Mouse (Mus musculus) midbrain, embryonic 14.5 days (tissue): ENCODE measurements around the gene Dlgap5. TPM values are rescaled to one million over a fixed set of nuclear protein-coding genes. Genes with fewer than 3 reads are reported as not detected.

ENCODE experiments used
- ATAC-seq: fragments of 200-750 bp; cut with Nextera tagmentation; 2 replicates; pipeline ENCODE4 v1.8.0; 2017; ENCODE audit warnings: moderate number of reproducible peaks, moderate library complexity; ENCODE audit not compliant: low FRiP score, low TSS enrichment
- DNase-seq: peaks from one replicate; pipeline ENCODE4 v3.0.0-alpha.2; 2015
- H3K27ac ChIP-seq: fragments of 300-500 bp; sonication (generic); replicated peaks from 2 replicates; pipeline ENCODE4 v1.5.1; 2014; ENCODE audit warnings: mild to moderate bottlenecking, low read depth, low read length, moderate library complexity
- H3K27me3 ChIP-seq: fragments of 300-500 bp; sonication (generic); 2 replicates; pipeline ENCODE4 v1.6.1; 2014; ENCODE audit warnings: low read length, control low read depth, mixed read lengths; ENCODE audit not compliant: control insufficient read depth, insufficient read depth
- H3K36me3 ChIP-seq: fragments of 300-500 bp; sonication (generic); 2 replicates; pipeline ENCODE4 v1.6.1; 2014; ENCODE audit warnings: low read length, control low read depth; ENCODE audit not compliant: control insufficient read depth, insufficient read depth
- H3K4me1 ChIP-seq: fragments of 300-500 bp; sonication (generic); 2 replicates; pipeline ENCODE4 v1.6.1; 2014; ENCODE audit warnings: mild to moderate bottlenecking, antibody characterized with exemption, low read length, control low read depth; ENCODE audit not compliant: control insufficient read depth, insufficient read depth
- H3K4me2 ChIP-seq: fragments of 300-500 bp; sonication (generic); 2 replicates; pipeline ENCODE4 v1.6.1; 2014; ENCODE audit warnings: mild to moderate bottlenecking, low read length, moderate library complexity
- H3K4me3 ChIP-seq: fragments of 300-500 bp; sonication (generic); replicated peaks from 2 replicates; pipeline ENCODE4 v1.5.1; 2014; ENCODE audit warnings: low read depth, low read length
- H3K9ac ChIP-seq: fragments of 300-500 bp; sonication (generic); replicated peaks from 2 replicates; pipeline ENCODE4 v1.6.1; 2014; ENCODE audit warnings: mild to moderate bottlenecking, low read length, moderate library complexity
- H3K9me3 ChIP-seq: fragments of 300-500 bp; sonication (generic); 2 replicates; pipeline ENCODE4 v1.6.1; 2016; ENCODE audit warnings: low read length, control low read depth, mixed read lengths; ENCODE audit not compliant: control insufficient read depth
- WGBS: fragments of 180-500 bp; shearing (Covaris S2); extraction: QIAGEN DNeasy Blood & Tissue Kit; methylation state at CpG from one replicate; pipeline ENCODE4 v1.1.7; 2014; 5-methylcytosine and 5-hydroxymethylcytosine counted together
- polyA plus RNA-seq: library from polyadenylated mRNA; unstranded; fragments of >200 nt; fragmentation: Nextera tagmentation; extraction: Ambion mirVana; gene quantifications from 2 replicates; pipeline ENCODE4 v1.2.1, GENCODE M21; 2014

Gene Dlgap5
- polyA plus RNA-seq, 1 experiment from 2014 or later, result 12.6 TPM

DNA sequence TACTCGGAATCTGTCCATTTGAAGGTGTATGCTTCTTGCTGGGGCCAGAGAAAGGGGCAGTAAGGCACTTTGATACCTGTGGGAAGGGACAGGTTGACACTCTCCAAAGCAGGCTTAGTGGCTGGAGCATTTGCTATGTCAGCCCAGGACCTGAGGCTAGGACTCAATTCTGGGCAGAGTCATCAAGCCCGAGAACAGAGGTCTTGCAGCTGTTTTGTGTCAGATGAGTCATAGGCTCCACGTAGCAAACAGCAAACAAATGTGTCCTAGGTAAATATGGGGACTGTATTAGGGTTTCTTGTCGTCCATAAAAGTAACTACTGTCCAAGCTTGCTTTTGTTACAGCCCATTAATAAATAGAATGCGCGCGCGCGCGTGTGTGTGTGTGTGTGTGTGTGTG, 65.9 kb downstream of the Dlgap5 start:
- no peak for ATAC-seq
- WGBS, result 88% methylated on average over 10 of the region's 10 CpGs

DNA sequence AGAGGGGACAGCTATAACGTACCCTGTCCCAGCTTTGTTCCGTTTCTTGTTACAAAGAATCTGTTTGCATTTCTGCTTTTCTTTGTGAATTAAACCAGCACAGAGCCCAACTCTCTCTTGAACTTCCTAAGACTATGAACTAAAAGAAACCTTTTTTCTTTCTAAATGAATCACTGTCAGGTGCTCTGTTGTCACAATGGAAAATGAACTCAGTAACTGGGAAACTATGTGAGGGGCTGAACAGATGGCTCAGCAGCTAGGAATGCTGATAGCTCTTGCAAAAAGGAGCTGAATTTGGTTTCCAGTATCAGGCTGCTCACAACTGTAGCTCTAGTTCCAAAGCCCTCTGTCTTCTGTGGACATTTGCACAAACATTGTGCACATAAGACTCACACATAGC, 67.2 kb downstream of the Dlgap5 start:
- Histone ChIP-seq H3K27me3 (no peaks in the 10 kb centered on the region), H3K4me2 (no peak overlapping the region), H3K27ac (no peak overlapping the region), H3K4me1 (no peaks in the 10 kb centered on the region), H3K36me3 (no peaks in the 10 kb centered on the region), H3K9me3 (no peaks in the 10 kb centered on the region), H3K4me3 (no peak overlapping the region), H3K9ac (no peak overlapping the region)
- ATAC-seq (no peak), DNase-seq (no peak)
- 91% methylated on average over 2 of the region's 2 CpGs for WGBS

More for the DNA sequence above, 65.9 kb downstream of the Dlgap5 start:
- Histone ChIP-seq H3K27ac (no peak overlapping the region), H3K36me3 (no peaks in the 10 kb centered on the region), H3K9me3 (no peaks in the 10 kb centered on the region), H3K4me1 (no peaks in the 10 kb centered on the region), H3K27me3 (no peaks in the 10 kb centered on the region), H3K9ac (no peak overlapping the region), H3K4me2 (no peak overlapping the region), H3K4me3 (no peak overlapping the region)
- DNase-seq, result no peak

DNA sequence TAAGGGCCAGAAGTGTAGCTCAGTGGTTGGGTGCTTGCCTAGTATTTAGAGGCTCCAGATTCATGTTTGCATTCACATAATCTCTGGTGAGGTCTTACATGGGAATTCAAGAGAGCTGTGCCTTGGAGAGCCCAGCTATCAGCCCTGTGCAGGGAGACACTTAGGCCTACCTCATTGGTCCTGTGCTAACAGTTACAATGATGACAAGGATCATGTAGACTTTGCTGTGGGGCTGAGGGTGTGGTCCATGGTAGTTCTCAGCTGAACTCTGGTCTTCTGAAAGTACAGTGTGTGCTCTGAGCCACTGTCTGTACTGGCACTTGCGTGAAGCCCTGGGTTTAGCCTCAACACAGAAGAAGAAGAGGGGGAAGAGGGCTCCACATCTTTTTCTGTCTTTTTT, 71.5 kb downstream of the Dlgap5 start:
- H3K9me3 ChIP-seq, result no peaks in the 10 kb centered on the region
- H3K4me1 ChIP-seq, result no peaks in the 10 kb centered on the region
- H3K9ac ChIP-seq, result no peak overlapping the region
- 89% methylated on average over 1 of the region's 1 CpGs for WGBS
- DNase-seq, result no peak
- ATAC-seq, result no peak
- no peak overlapping the region for H3K27ac ChIP-seq
- H3K27me3 ChIP-seq, result no peaks in the 10 kb centered on the region
- no peaks in the 10 kb centered on the region for H3K36me3 ChIP-seq
- no peak overlapping the region for H3K4me3 ChIP-seq
- no peak overlapping the region for H3K4me2 ChIP-seq

DNA sequence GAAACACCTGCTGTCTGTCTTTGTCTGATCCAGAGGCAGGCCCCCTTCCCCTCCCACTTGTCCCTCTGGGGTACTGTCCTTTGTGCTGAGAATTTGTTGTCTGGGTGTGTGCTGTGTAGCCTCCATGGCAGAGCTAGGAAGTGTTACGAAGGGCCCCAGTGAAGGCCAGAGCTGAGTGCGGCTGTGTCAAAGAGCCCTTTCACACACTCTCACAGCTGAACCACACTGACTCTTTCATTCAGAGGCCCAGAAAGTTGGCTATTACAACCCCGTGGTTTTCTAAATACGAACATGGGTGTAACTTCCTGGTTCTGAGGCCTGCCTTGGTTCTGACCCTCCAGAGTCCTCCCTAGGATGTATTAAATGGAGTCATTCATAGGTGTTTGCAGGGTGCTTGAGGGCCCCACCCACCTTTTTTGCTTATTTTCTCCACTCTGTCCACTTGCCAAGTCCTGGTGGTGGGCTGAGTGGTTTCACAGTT, 76.4 kb downstream of the Dlgap5 start:
- Histone ChIP-seq H3K9ac (no peak overlapping the region), H3K27ac (no peak overlapping the region), H3K4me3 (no peak overlapping the region), H3K36me3 (no peaks in the 10 kb centered on the region), H3K4me2 (no peak overlapping the region), H3K27me3 (no peaks in the 10 kb centered on the region), H3K9me3 (no peaks in the 10 kb centered on the region), H3K4me1 (no peaks in the 10 kb centered on the region)
- DNase-seq, result no peak
- ATAC-seq, result no peak
- WGBS, result 60% methylated on average over 4 of the region's 4 CpGs

DNA sequence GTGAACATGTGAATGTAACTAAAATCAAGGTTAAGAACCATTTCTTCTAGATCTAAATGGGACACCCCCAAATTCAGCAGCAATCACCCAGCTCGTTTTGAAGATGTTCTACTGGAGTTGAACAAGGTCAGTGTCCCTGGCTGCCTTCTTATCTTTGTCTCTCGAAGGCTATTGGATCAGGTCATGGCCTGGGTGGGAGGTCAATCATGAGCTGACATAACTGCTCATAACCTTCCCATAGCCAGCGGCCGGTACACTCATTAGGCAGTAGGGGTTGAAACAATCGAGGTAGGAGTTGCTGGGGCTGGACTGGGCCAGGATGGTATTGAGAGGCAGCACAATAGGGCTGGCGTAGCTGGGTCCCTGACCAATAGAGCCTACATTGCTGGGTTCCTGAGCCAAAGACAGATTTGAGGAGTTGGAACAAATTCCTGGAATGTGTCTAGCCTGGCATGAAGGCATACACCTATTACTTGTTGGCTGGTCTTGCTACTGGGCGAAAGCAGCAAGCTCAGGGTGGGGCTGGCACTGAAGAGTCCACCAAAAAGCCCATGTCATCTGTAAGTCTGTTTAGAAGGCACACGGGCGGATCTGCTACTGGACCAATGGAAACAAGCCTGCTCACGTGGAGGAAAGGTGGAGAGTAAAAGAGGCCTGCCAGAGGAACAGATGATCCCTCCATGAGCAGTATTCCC, 77.8 kb downstream of the Dlgap5 start:
- H3K27ac ChIP-seq, result no peak overlapping the region
- 88% methylated on average over 10 of the region's 10 CpGs for WGBS
- H3K9me3 ChIP-seq, result no peaks in the 10 kb centered on the region

More for the DNA sequence above, 77.8 kb downstream of the Dlgap5 start:
- ATAC-seq, result no peak
- H3K27me3 ChIP-seq, result no peaks in the 10 kb centered on the region
- H3K4me2 ChIP-seq, result no peak overlapping the region
- no peaks in the 10 kb centered on the region for H3K36me3 ChIP-seq
- H3K4me3 ChIP-seq, result no peak overlapping the region
- no peak for DNase-seq
- H3K9ac ChIP-seq, result no peak overlapping the region
- no peaks in the 10 kb centered on the region for H3K4me1 ChIP-seq

Other genes starting within 250 kb of the Dlgap5 start
- 6.2 and 6.8 TPM in 2 replicates for gene Gch1, start 229.0 kb downstream of the Dlgap5 start, polyA plus RNA-seq
- 14.1 and 21.1 TPM in 2 replicates for gene Wdhd1, start 141.6 kb downstream of the Dlgap5 start, polyA plus RNA-seq
- gene Socs4, start 141.5 kb downstream of the Dlgap5 start, polyA plus RNA-seq, result 4.8 and 5.7 TPM in 2 replicates
- gene Mapk1ip1l, start 120.1 kb downstream of the Dlgap5 start, polyA plus RNA-seq, result 45.6 and 61.4 TPM in 2 replicates
- gene Lgals3, start 50.7 kb downstream of the Dlgap5 start, polyA plus RNA-seq, result 3.3 and 8.4 TPM in 2 replicates
- gene Fbxo34, start 32.0 kb upstream of the Dlgap5 start, polyA plus RNA-seq, result 28.5 and 33.2 TPM in 2 replicates
- gene Atg14, start 152.2 kb upstream of the Dlgap5 start, polyA plus RNA-seq, result 16.6 and 19.8 TPM in 2 replicates
- gene Ktn1, start 230.0 kb upstream of the Dlgap5 start, polyA plus RNA-seq, result 66.9 and 88.1 TPM in 2 replicates